Mouse (Mus musculus): ENCODE measurements around the gene Kcnj11.

Gene Kcnj11

GRCm38 (mm10) chr7:46047873-46048562, 52.5 kb downstream of the Kcnj11 start:
- DNase-seq (ENCODE audit: low spot score) = no peak

GRCm38 (mm10) chr7:46045882-46046281, 54.7 kb downstream of the Kcnj11 start:
- no peak for DNase-seq (ENCODE audit: low spot score)

- no peak for DNase-seq (ENCODE audit: low spot score)
Observed at GRCm38 (mm10) chr7:46044106-46044505, 56.5 kb downstream of the Kcnj11 start.

Measured in lung, postnatal 25 days (tissue).